Mouse (Mus musculus) heart, adult 2 months (tissue): ENCODE measurements around the gene Urm1.

Experiments
- CTCF ChIP-seq: fragments of 200-600 bp; IDR thresholded peaks from 2 replicates; pipeline ENCODE4 v1.8.1; 2022; ENCODE audit warnings: antibody characterized with exemption, mild to moderate bottlenecking, moderate library complexity
- EP300 ChIP-seq: fragments of 200-500 bp; IDR thresholded peaks from 2 replicates; pipeline ENCODE4 v1.6.1; 2011; ENCODE audit warnings: low read depth, low read length, control low read depth; ENCODE audit not compliant: insufficient read depth

DNA sequence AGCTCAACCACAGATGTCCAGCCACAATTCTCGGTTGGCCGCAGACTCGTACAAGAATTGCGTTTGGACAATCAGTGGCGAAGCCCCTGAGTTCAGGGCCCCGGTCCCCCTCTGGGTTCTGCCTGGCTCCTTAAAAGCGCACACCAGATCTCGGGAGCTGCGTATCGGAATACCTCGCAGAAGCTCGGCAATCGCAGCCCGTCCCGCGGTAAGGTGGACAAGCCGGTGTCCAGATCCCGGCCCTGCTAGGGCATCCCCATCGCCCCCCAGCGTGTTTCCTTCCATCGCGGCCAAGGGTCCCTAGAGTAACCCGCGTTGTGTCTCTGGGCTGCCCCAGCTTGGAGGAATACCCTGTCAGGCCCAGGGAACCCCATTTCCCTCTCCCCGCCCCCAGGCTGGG lies 25.8 kb downstream of the Urm1 start:
- TF ChIP-seq CTCF (no peak), EP300 (no peak)
